Mouse (Mus musculus) G1E (cell line): ENCODE measurements around the gene Sgms1.

Source experiments
- CTCF ChIP-seq: IDR thresholded peaks from 2 replicates; pipeline ENCODE4 v1.5.1; 2012; ENCODE audit warnings: low read depth, low read length, inconsistent platforms, mixed read lengths
- GATA1 ChIP-seq: IDR thresholded peaks from 2 replicates; pipeline ENCODE4 v1.6.1; 2012; ENCODE audit warnings: borderline replicate concordance, low read length, inconsistent platforms, mixed read lengths
- GATA2 ChIP-seq: IDR thresholded peaks from 2 replicates; pipeline ENCODE4 v1.6.1; 2012; ENCODE audit warnings: low read depth, low read length, inconsistent platforms, borderline replicate concordance
- POLR2AphosphoS5 ChIP-seq: IDR thresholded peaks from 2 replicates; pipeline ENCODE4 v1.6.1; 2012; ENCODE audit warnings: low read depth, low read length, inconsistent platforms; ENCODE audit not compliant: insufficient replicate concordance
- TAL1 ChIP-seq: conservative IDR thresholded peaks from 2 replicates; pipeline ENCODE4 v1.6.1; 2012; ENCODE audit warnings: low read depth, low read length, inconsistent platforms, mixed read lengths

GRCm38 (mm10) chr19:32199861-32200574, 189.5 kb downstream of the Sgms1 start:
- TF ChIP-seq CTCF: no peak
- no peak for TF ChIP-seq GATA1
- TF ChIP-seq TAL1: no peak
- no peak for TF ChIP-seq GATA2
- TF ChIP-seq POLR2AphosphoS5: no peak
